Comparison of ENCODE assay signal across 17 mouse cellular contexts in genomic region chr6:60745965-60746364, GRCm38 (mm10).
"Had no signal": no experiment of that assay in that cellular context is flagged by ENCODE, and none has a peak within 500 bp of the region (broad histone marks: within the 10 kb centered on the region; RNA-seq: fewer than 3 reads in every experiment).

No protein-coding gene starts in this region.

- H3K4me2 ChIP-seq: lung, embryonic 15.5 days; midbrain, embryonic 11.5 days; midbrain, embryonic 13.5 days; midbrain, embryonic 15.5 days; neural tube, embryonic 12.5 days had no signal

- DNase-seq: liver, postnatal 0 days; lung, adult 2 months; lung, postnatal 14 days; lung, postnatal 36 days; right cerebral cortex, adult 18-20 months; right cerebral cortex, postnatal 14 days; thymus, adult 18-20 months; thymus, postnatal 14 days; thymus, postnatal 36 days had no signal

- H3K4me3 ChIP-seq: lung, embryonic 15.5 days; megakaryocyte, embryonic 14.5 days; midbrain, embryonic 13.5 days; midbrain, embryonic 15.5 days; neural tube, embryonic 12.5 days had no signal

- H3K36me3 ChIP-seq: lung, embryonic 15.5 days; midbrain, embryonic 13.5 days; midbrain, embryonic 15.5 days; neural tube, embryonic 12.5 days had no signal

- H3K27me3 ChIP-seq: lung, embryonic 15.5 days; megakaryocyte, embryonic 14.5 days; neural tube, embryonic 12.5 days had no signal

- H3K27ac ChIP-seq: lung, embryonic 15.5 days; macrophage; midbrain, embryonic 13.5 days; midbrain, embryonic 15.5 days; neural tube, embryonic 12.5 days had no signal

- ATAC-seq: liver, postnatal 0 days; lung, postnatal 0 days; midbrain, embryonic 13.5 days; midbrain, embryonic 15.5 days had no signal

- H3K9me3 ChIP-seq: lung, embryonic 15.5 days; megakaryocyte, embryonic 14.5 days; midbrain, embryonic 13.5 days; midbrain, embryonic 15.5 days; neural tube, embryonic 12.5 days had no signal

- H3K4me1 ChIP-seq: lung, embryonic 15.5 days; megakaryocyte, embryonic 14.5 days; midbrain, embryonic 15.5 days; neural tube, embryonic 12.5 days had no signal

- H3K9ac ChIP-seq: liver, postnatal 0 days; lung, embryonic 15.5 days; midbrain, embryonic 13.5 days; midbrain, embryonic 15.5 days; neural tube, embryonic 12.5 days had no signal
